Comparison of ENCODE assay signal across 11 mouse cellular contexts in genomic region chr11:87007371-87007770, GRCm38 (mm10). TPM values are rescaled to one million over a fixed set of nuclear protein-coding genes. Genes with fewer than 3 reads are reported as not detected.
DNase-seq lines count a peak whose midpoint lies in the region; ATAC-seq lines count a peak whose summit lies in the region.
"Had no signal": no experiment of that assay in that cellular context is flagged by ENCODE, and none has a peak within 500 bp of the region (broad histone marks: within the 10 kb centered on the region; RNA-seq: fewer than 3 reads in every experiment).

No protein-coding gene starts in this region.

- no peaks in the 10 kb centered on the region for H3K27me3 ChIP-seq in forebrain, embryonic 12.5 days
- H3K27me3 ChIP-seq in forebrain, embryonic 15.5 days, result no peaks in the 10 kb centered on the region
- no peaks in the 10 kb centered on the region for H3K27me3 ChIP-seq in limb, embryonic 13.5 days
- H3K27me3 ChIP-seq: intestine, embryonic 15.5 days had no signal

- no peak overlapping the region for H3K4me2 ChIP-seq in forebrain, embryonic 12.5 days
- H3K4me2 ChIP-seq in forebrain, embryonic 15.5 days (replicated peaks), result no peak overlapping the region
- no peak overlapping the region for H3K4me2 ChIP-seq in limb, embryonic 13.5 days (replicated peaks)
- H3K4me2 ChIP-seq: intestine, embryonic 15.5 days had no signal

- intact Hi-C loops in gastrocnemius, postnatal 36 days (cut with DNase I), result no loop called here

- H3K4me3 ChIP-seq in forebrain, embryonic 12.5 days (replicated peaks), result no peak overlapping the region
- no peak overlapping the region for H3K4me3 ChIP-seq in forebrain, embryonic 15.5 days
- no peak overlapping the region for H3K4me3 ChIP-seq in limb, embryonic 13.5 days
- H3K4me3 ChIP-seq: intestine, embryonic 15.5 days had no signal

- no peaks in the 10 kb centered on the region for H3K36me3 ChIP-seq in forebrain, embryonic 12.5 days (replicated peaks)
- H3K36me3 ChIP-seq in forebrain, embryonic 15.5 days, result no peaks in the 10 kb centered on the region
- H3K36me3 ChIP-seq in limb, embryonic 13.5 days, result no peaks in the 10 kb centered on the region
- H3K36me3 ChIP-seq: intestine, embryonic 15.5 days had no signal

- no peak overlapping the region for H3K9ac ChIP-seq in forebrain, embryonic 12.5 days
- H3K9ac ChIP-seq in forebrain, embryonic 15.5 days (replicated peaks), result no peak overlapping the region
- no peak overlapping the region for H3K9ac ChIP-seq in limb, embryonic 13.5 days
- H3K9ac ChIP-seq: intestine, embryonic 15.5 days had no signal

- DNase-seq in layer of hippocampus, adult 9-11 months, result peak; percentile 36
- no peak for DNase-seq in layer of hippocampus, adult 8-10 months (ENCODE audit: low spot score in 2 of 2)
- DNase-seq in brain, adult 2 months (ENCODE audit: low read depth, low spot score), result peak; percentile 68
- DNase-seq in gastrocnemius, postnatal 36 days, result no peak
- DNase-seq in cerebellum, adult 11 months, result no peak
- DNase-seq: liver; right cerebral cortex, adult 18-20 months had no signal

- no peaks in the 10 kb centered on the region for H3K9me3 ChIP-seq in forebrain, embryonic 12.5 days
- no peaks in the 10 kb centered on the region for H3K9me3 ChIP-seq in forebrain, embryonic 15.5 days
- no peaks in the 10 kb centered on the region for H3K9me3 ChIP-seq in limb, embryonic 13.5 days
- H3K9me3 ChIP-seq: intestine, embryonic 15.5 days had no signal

- peak; percentile 64; the same call in 1 of the 2 replicates for ATAC-seq in forebrain, embryonic 12.5 days (ENCODE audit: low FRiP score)
- no peak for ATAC-seq in forebrain, embryonic 15.5 days (replicated peaks)
- no peak; the same call in 1 of the 2 replicates for ATAC-seq in limb, embryonic 13.5 days (ENCODE audit: low FRiP score, low read depth)
- ATAC-seq: intestine, embryonic 15.5 days had no signal

- peak overlapping the region; percentile 56; the same call in 1 of the 2 replicates for H3K27ac ChIP-seq in forebrain, embryonic 12.5 days
- no peak overlapping the region for H3K27ac ChIP-seq in forebrain, embryonic 15.5 days (replicated peaks)
- peak overlapping the region; percentile 69 for H3K27ac ChIP-seq in limb, embryonic 13.5 days
- H3K27ac ChIP-seq: intestine, embryonic 15.5 days had no signal

- WGBS in forebrain, embryonic 12.5 days, result 11% methylated on average over 8 of the region's 8 CpGs
- WGBS in forebrain, embryonic 15.5 days, result 5% methylated on average over 8 of the region's 8 CpGs
- WGBS in limb, embryonic 13.5 days, result 32% methylated on average over 8 of the region's 8 CpGs

- H3K4me1 ChIP-seq in forebrain, embryonic 12.5 days, result peaks cover 16% of the 10 kb centered on the region
- H3K4me1 ChIP-seq in forebrain, embryonic 15.5 days, result peaks cover 5% of the 10 kb centered on the region
- H3K4me1 ChIP-seq in limb, embryonic 13.5 days, result peaks cover 8% of the 10 kb centered on the region; the same call in 1 of the 2 replicates

RNA-seq across cellular contexts. Expression of gene Ypel2, which starts 13.9 kb away (rescaled TPM):
- 8.1 and 8.3 TPM in 2 replicates for polyA plus RNA-seq in forebrain, embryonic 12.5 days (2016; fragmentation: Nextera tagmentation; extraction: Ambion mirVana)
- 8.1 and 8.3 TPM in 2 replicates for polyA plus RNA-seq in forebrain, embryonic 15.5 days (2015; fragmentation: Nextera tagmentation; extraction: Ambion mirVana)
- 10 to 100 TPM; 21.5 to 28.4 (median 24.6) TPM for total RNA-seq in layer of hippocampus, adult 8-10 months (2022)
- polyA plus RNA-seq in limb, embryonic 13.5 days (2015; fragmentation: Nextera tagmentation; extraction: Ambion mirVana), result 11.6 and 12.5 TPM in 2 replicates
- total RNA-seq in gastrocnemius, postnatal 36 days (2021), result 1 to 10 TPM; 4.1 to 4.8 TPM

Comparison
In these comparisons a context has a peak if more than half of its experiments do, and no peak if none do; other contexts are left out.
1. DNase-seq: peak in layer of hippocampus, adult 9-11 months (single experiment) and brain, adult 2 months (single experiment); none in layer of hippocampus, adult 8-10 months (0 of 2), gastrocnemius, postnatal 36 days (0 of 2) and cerebellum, adult 11 months (single experiment).